Mouse (Mus musculus) bone marrow, adult 2 months (tissue): ENCODE measurements around the gene Tapbp. TPM values are rescaled to one million over a fixed set of nuclear protein-coding genes. Genes with fewer than 3 reads are reported as not detected.
"Not testable (repeated sequence)": the region's sequence is repeated elsewhere in the genome, so short reads cannot be mapped to it uniquely, and the experiment has no call there.

Experiments
- H3K27ac ChIP-seq: fragments of 200-500 bp; 2 replicates; pipeline ENCODE4 v1.5.1; 2012; ENCODE audit warnings: low read depth, mild to moderate bottlenecking, control low read depth, inconsistent platforms, low read length; ENCODE audit not compliant: control insufficient read depth, poor library complexity, insufficient read depth
- H3K4me1 ChIP-seq: fragments of 200-500 bp; 2 replicates; pipeline ENCODE4 v1.6.1; 2011; ENCODE audit warnings: low read length; ENCODE audit not compliant: control insufficient read depth, insufficient read depth
- H3K4me3 ChIP-seq: fragments of 200-500 bp; replicated peaks from 2 replicates; pipeline ENCODE3; 2011; ENCODE audit warnings: mild to moderate bottlenecking, low read depth, low read length, control low read depth; ENCODE audit not compliant: control insufficient read depth
- CTCF ChIP-seq: fragments of 200-500 bp; IDR thresholded peaks from 2 replicates; pipeline ENCODE4 v1.5.1; 2011; ENCODE audit warnings: low read length, control low read depth; ENCODE audit not compliant: control insufficient read depth, insufficient read depth
- POLR2A ChIP-seq: fragments of 200-500 bp; IDR thresholded peaks from 2 replicates; pipeline ENCODE4 v1.6.1; 2011; ENCODE audit warnings: low read depth, mild to moderate bottlenecking, control low read depth, low read length, borderline replicate concordance; ENCODE audit not compliant: control insufficient read depth
- WGBS: fragments of 180-500 bp; shearing (Covaris S2); methylation state at CpG from one replicate; pipeline ENCODE4 v1.1.7; 2018; 5-methylcytosine and 5-hydroxymethylcytosine counted together
- polyA plus RNA-seq: library from polyadenylated mRNA; stranded (reverse); fragments of >200 nt; gene quantifications from 2 replicates; pipeline ENCODE4 v1.2.4, GENCODE M21; 2011; ENCODE audit warnings: low replicate concordance; ENCODE audit not compliant: missing spikeins, insufficient read depth, insufficient read length

Gene Tapbp
- polyA plus RNA-seq, 1 experiment: 87.3 TPM

GRCm38 (mm10) chr17:33891357-33891756 lies 24.3 kb upstream of the Tapbp start:
- no peak overlapping the region for H3K27ac ChIP-seq
- no peak for TF ChIP-seq POLR2A
- H3K4me1 ChIP-seq: no peaks in the 10 kb centered on the region; the same call in 1 of the 2 replicates
- 61% methylated on average over 2 of the region's 2 CpGs for WGBS
- no peak overlapping the region for H3K4me3 ChIP-seq

- 54% methylated on average over 6 of the region's 6 CpGs for WGBS
- H3K4me3 ChIP-seq, H3K4me1 ChIP-seq, H3K27ac ChIP-seq: not testable (repeated sequence)
Observed at GRCm38 (mm10) chr17:33891892-33892291, 23.8 kb upstream of the Tapbp start.

GRCm38 (mm10) chr17:33892429-33892828 lies 23.3 kb upstream of the Tapbp start:
- no peak overlapping the region for H3K27ac ChIP-seq
- TF ChIP-seq POLR2A: no peak
- WGBS: 72% methylated on average over 7 of the region's 7 CpGs
- H3K4me1 ChIP-seq: no peaks in the 10 kb centered on the region; the same call in 1 of the 2 replicates
- no peak overlapping the region for H3K4me3 ChIP-seq

GRCm38 (mm10) chr17:33893011-33893410 lies 22.7 kb upstream of the Tapbp start:
- not testable (repeated sequence) for H3K27ac ChIP-seq, H3K4me1 ChIP-seq, H3K4me3 ChIP-seq
- WGBS: 75% methylated on average over 4 of the region's 4 CpGs

GRCm38 (mm10) chr17:33897114-33897794 lies 18.4 kb upstream of the Tapbp start:
- H3K4me1 ChIP-seq: peaks cover 6% of the 10 kb centered on the region
- no peak overlapping the region for H3K27ac ChIP-seq
- 31% methylated on average over 6 of the region's 6 CpGs for WGBS
- TF ChIP-seq POLR2A (no peak), CTCF (peak; percentile 59)
- H3K4me3 ChIP-seq: no peak overlapping the region

GRCm38 (mm10) chr17:33898193-33898592 lies 17.5 kb upstream of the Tapbp start:
- WGBS: 61% methylated on average over 4 of the region's 4 CpGs
- H3K4me3 ChIP-seq, H3K27ac ChIP-seq, H3K4me1 ChIP-seq: not testable (repeated sequence)

GRCm38 (mm10) chr17:33899642-33900041 lies 16.1 kb upstream of the Tapbp start:
- TF ChIP-seq POLR2A (no peak), CTCF (no peak)
- Histone ChIP-seq H3K4me3 (no peak overlapping the region), H3K27ac (peak overlapping the region; percentile 50), H3K4me1 (peaks cover 6% of the 10 kb centered on the region)
- 23% methylated on average over 4 of the region's 4 CpGs for WGBS

GRCm38 (mm10) chr17:33900281-33900988 lies 15.3 kb upstream of the Tapbp start:
- TF ChIP-seq CTCF (no peak), POLR2A (no peak)
- peak overlapping the region; percentile 12; the same call in 1 of the 2 replicates for H3K27ac ChIP-seq
- WGBS: 50% methylated on average over 7 of the region's 7 CpGs
- H3K4me3 ChIP-seq: no peak overlapping the region
- peaks cover 6% of the 10 kb centered on the region for H3K4me1 ChIP-seq

- TF ChIP-seq CTCF: no peak
- TF ChIP-seq POLR2A: no peak
- 73% methylated on average over 4 of the region's 4 CpGs for WGBS
- H3K27ac ChIP-seq: no peak overlapping the region
Observed at GRCm38 (mm10) chr17:33900989-33901314, 14.7 kb upstream of the Tapbp start.

More at GRCm38 (mm10) chr17:33900989-33901314, 14.7 kb upstream of the Tapbp start:
- Histone ChIP-seq H3K4me1 (peaks cover 6% of the 10 kb centered on the region), H3K4me3 (no peak overlapping the region)
